Mouse (Mus musculus) forebrain, embryonic 11.5 days (tissue): ENCODE measurements at regions not wholly inside any gene's neighbourhood (a gene's known extent, or its start where the extent isn't known, plus 50 kb on each side); places are given as distances from the start of the nearest gene placed in this dataset.

ENCODE experiments used
- ATAC-seq: fragments of 200-750 bp; cut with Nextera tagmentation; replicated peaks from 2 replicates; pipeline ENCODE4 v1.8.0; 2017; ENCODE audit warnings: moderate TSS enrichment; ENCODE audit not compliant: low FRiP score
- DNase-seq: peaks from one replicate; pipeline ENCODE4 v3.0.0-alpha.2; 2017; ENCODE audit warnings: low spot score
- H3K27ac ChIP-seq: fragments of 300-500 bp; sonication (generic); 2 replicates; pipeline ENCODE4 v1.5.1; 2014; ENCODE audit warnings: low read depth, low read length
- H3K27me3 ChIP-seq: fragments of 300-500 bp; sonication (generic); 2 replicates; pipeline ENCODE4 v1.6.1; 2014; ENCODE audit warnings: mild to moderate bottlenecking, low read length, mixed read lengths; ENCODE audit not compliant: control insufficient read depth, insufficient read depth
- H3K36me3 ChIP-seq: fragments of 300-500 bp; sonication (generic); 2 replicates; pipeline ENCODE4 v1.6.1; 2014; ENCODE audit warnings: mild to moderate bottlenecking, low read length, moderate library complexity, mixed read lengths; ENCODE audit not compliant: control insufficient read depth, insufficient read depth
- H3K4me1 ChIP-seq: fragments of 300-500 bp; sonication (generic); replicated peaks from 2 replicates; pipeline ENCODE4 v1.6.1; 2014; ENCODE audit warnings: low read length, mixed read lengths; ENCODE audit not compliant: control insufficient read depth, insufficient read depth
- H3K4me2 ChIP-seq: fragments of 300-500 bp; sonication (generic); 2 replicates; pipeline ENCODE4 v1.6.1; 2014; ENCODE audit warnings: low read depth, mild to moderate bottlenecking, low read length, moderate library complexity, mixed read lengths; ENCODE audit not compliant: severe bottlenecking
- H3K4me3 ChIP-seq: fragments of 300-500 bp; sonication (generic); 2 replicates; pipeline ENCODE4 v1.5.1; 2014; ENCODE audit warnings: low read depth, low read length
- H3K9ac ChIP-seq: fragments of 300-500 bp; sonication (generic); 2 replicates; pipeline ENCODE4 v1.6.1; 2014; ENCODE audit warnings: low read length
- H3K9me3 ChIP-seq: fragments of 300-500 bp; sonication (generic); 2 replicates; pipeline ENCODE4 v1.6.1; 2016; ENCODE audit warnings: low read length, mixed read lengths; ENCODE audit not compliant: control insufficient read depth
- WGBS: fragments of 180-500 bp; shearing (Covaris S2); extraction: QIAGEN DNeasy Blood & Tissue Kit; methylation state at CpG from one replicate; pipeline ENCODE4 v1.1.7; 2014; 5-methylcytosine and 5-hydroxymethylcytosine counted together

DNA sequence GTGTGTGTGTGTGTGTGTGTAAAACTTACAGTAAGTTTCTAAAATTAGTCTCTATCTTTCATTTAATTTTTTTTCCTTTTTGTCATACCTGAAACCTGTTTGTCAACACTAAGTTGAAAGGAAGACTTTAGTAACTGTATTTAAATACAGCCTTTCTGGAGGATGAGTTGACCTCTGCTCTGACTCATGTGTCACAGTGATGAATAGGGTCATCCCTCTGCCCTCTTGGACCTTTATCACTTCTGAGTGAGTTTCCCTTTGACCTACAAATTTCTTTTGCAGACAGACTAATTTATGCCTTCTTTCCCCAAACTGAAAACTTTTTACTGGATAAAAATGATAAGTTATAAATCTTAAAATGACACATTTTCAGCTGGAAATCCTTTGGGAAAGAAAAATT, 1112.8 kb downstream of the Efna5 start:
- Histone ChIP-seq H3K27me3 (no peaks in the 10 kb centered on the region), H3K4me2 (no peak overlapping the region), H3K27ac (no peak overlapping the region), H3K9me3 (no peaks in the 10 kb centered on the region), H3K36me3 (no peaks in the 10 kb centered on the region), H3K4me1 (no peaks in the 10 kb centered on the region), H3K9ac (no peak overlapping the region), H3K4me3 (no peak overlapping the region)
- DNase-seq (no peak), ATAC-seq (no peak)

DNA sequence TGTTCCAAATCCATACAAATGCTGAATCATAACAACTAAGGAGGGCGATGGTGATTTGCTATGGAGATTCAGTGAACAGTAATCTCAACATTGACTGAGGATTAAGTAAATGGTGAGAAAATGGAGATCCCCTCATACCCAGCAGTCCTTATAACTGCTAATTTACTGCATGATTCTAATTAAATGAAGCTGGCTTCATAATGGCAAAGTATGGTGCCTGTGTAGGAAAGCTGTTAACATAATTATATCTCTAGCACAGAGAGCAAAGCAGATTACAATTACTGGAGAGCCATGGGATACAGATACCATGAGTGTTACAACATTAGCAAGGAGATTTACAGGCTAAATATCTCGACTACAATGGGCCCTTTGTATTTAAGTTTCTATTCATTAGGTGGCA, 1116.0 kb downstream of the Efna5 start:
- Histone ChIP-seq H3K27me3 (no peaks in the 10 kb centered on the region), H3K36me3 (no peaks in the 10 kb centered on the region), H3K27ac (no peak overlapping the region), H3K4me1 (no peaks in the 10 kb centered on the region), H3K9me3 (no peaks in the 10 kb centered on the region), H3K9ac (no peak overlapping the region), H3K4me3 (no peak overlapping the region), H3K4me2 (no peak overlapping the region)
- 42% methylated on average over 2 of the region's 2 CpGs for WGBS
- peak; percentile 77 for ATAC-seq
- no peak for DNase-seq
